Mouse (Mus musculus): ENCODE measurements around the gene Gm47289. TPM values are rescaled to one million over a fixed set of nuclear protein-coding genes. Genes with fewer than 3 reads are reported as not detected.

The Gm47289 gene
- total and polyA plus RNA-seq, 2 experiments from 2014 or later: not detected

- 84% methylated on average over 8 of the region's 8 CpGs for WGBS
- TF ChIP-seq CTCF (IDR thresholded peaks at IDR 0.05): no peak
- H3K9ac ChIP-seq (replicated peaks; ENCODE audit: low read length, poor library complexity, severe bottlenecking): no peak overlapping the region
- no peaks in the 10 kb centered on the region for H3K36me3 ChIP-seq (ENCODE audit: insufficient read depth, low read length)
- no peak overlapping the region for H3K4me2 ChIP-seq (ENCODE audit: low read depth, low read length, poor library complexity, severe bottlenecking)
- no peaks in the 10 kb centered on the region for H3K4me1 ChIP-seq (ENCODE audit: insufficient read depth, low read length)
- no peak overlapping the region for H3K4me3 ChIP-seq (ENCODE audit: low read depth, low read length)
- no peak for DNase-seq (ENCODE audit: low spot score)
- no peak for ATAC-seq (ENCODE audit: low FRiP score)
- peaks cover 12% of the 10 kb centered on the region; the same call in 1 of the 2 replicates for H3K27me3 ChIP-seq (ENCODE audit: insufficient read depth, low read length)
- H3K27ac ChIP-seq (ENCODE audit: low read depth, low read length): no peak overlapping the region
- H3K9me3 ChIP-seq (ENCODE audit: low read length): no peaks in the 10 kb centered on the region
These were observed 3.5 kb upstream of the Gm47289 start for GRCm38 (mm10) chr9:119155416-119155815.

GRCm38 (mm10) chr9:119155826-119156225 lies 3.1 kb upstream of the Gm47289 start:
- DNase-seq (ENCODE audit: low spot score) (no peak), ATAC-seq (ENCODE audit: low FRiP score) (no peak)
- Histone ChIP-seq H3K36me3 (ENCODE audit: insufficient read depth, low read length) (no peaks in the 10 kb centered on the region), H3K9ac (replicated peaks; ENCODE audit: low read length, poor library complexity, severe bottlenecking) (no peak overlapping the region), H3K9me3 (ENCODE audit: low read length) (no peaks in the 10 kb centered on the region), H3K4me3 (ENCODE audit: low read depth, low read length) (no peak overlapping the region), H3K27ac (ENCODE audit: low read depth, low read length) (no peak overlapping the region), H3K4me1 (ENCODE audit: insufficient read depth, low read length) (no peaks in the 10 kb centered on the region), H3K27me3 (ENCODE audit: insufficient read depth, low read length) (peaks cover 12% of the 10 kb centered on the region; the same call in 1 of the 2 replicates), H3K4me2 (ENCODE audit: low read depth, low read length, poor library complexity, severe bottlenecking) (0 out of 2 replicates have a peak overlapping the region, but pooled peaks have one; percentile 44)
- WGBS: 63% methylated on average over 7 of the region's 7 CpGs
- TF ChIP-seq CTCF (IDR thresholded peaks at IDR 0.05): no peak

GRCm38 (mm10) chr9:119156278-119157201 lies 2.4 kb upstream of the Gm47289 start, which contains the start of gene Acaa1b:
Acaa1b (minus strand) TSS chr9:119157093.
- under 1% methylated on average over 56 of the region's 65 CpGs for WGBS
- 0 out of 2 replicates have a peak within 1 kb of the TSS, but pooled peaks have one; percentile 19 for H3K9ac ChIP-seq (replicated peaks; ENCODE audit: low read length, poor library complexity, severe bottlenecking)
- H3K4me2 ChIP-seq (ENCODE audit: low read depth, low read length, poor library complexity, severe bottlenecking): peak within 1 kb of the TSS; percentile 44
- no peak within 1 kb of the TSS for H3K27ac ChIP-seq (ENCODE audit: low read depth, low read length)
- H3K27me3 ChIP-seq (ENCODE audit: insufficient read depth, low read length): peaks cover 12% of the 10 kb centered on the region; the same call in 1 of the 2 replicates
- no peaks in the 10 kb centered on the region for H3K4me1 ChIP-seq (ENCODE audit: insufficient read depth, low read length)
- no peaks in the 10 kb centered on the region for H3K36me3 ChIP-seq (ENCODE audit: insufficient read depth, low read length)
- peak within 1 kb of the TSS; percentile 44 for H3K4me3 ChIP-seq (ENCODE audit: low read depth, low read length)
- peak; percentile 78 for TF ChIP-seq CTCF (IDR thresholded peaks at IDR 0.05)
- DNase-seq (ENCODE audit: low spot score) (peak; percentile 87), ATAC-seq (ENCODE audit: low FRiP score) (peak; percentile 85)
- no peaks in the 10 kb centered on the region for H3K9me3 ChIP-seq (ENCODE audit: low read length)

GRCm38 (mm10) chr9:119160689-119161088 lies 1.7 kb downstream of the Gm47289 start:
- TF ChIP-seq CTCF (IDR thresholded peaks at IDR 0.05): no peak
- Histone ChIP-seq H3K9me3 (ENCODE audit: low read length) (no peaks in the 10 kb centered on the region), H3K4me2 (ENCODE audit: low read depth, low read length, poor library complexity, severe bottlenecking) (no peak overlapping the region), H3K27me3 (ENCODE audit: insufficient read depth, low read length) (peaks cover 5% of the 10 kb centered on the region; the same call in 1 of the 2 replicates), H3K4me1 (ENCODE audit: insufficient read depth, low read length) (no peaks in the 10 kb centered on the region), H3K4me3 (ENCODE audit: low read depth, low read length) (no peak overlapping the region), H3K9ac (replicated peaks; ENCODE audit: low read length, poor library complexity, severe bottlenecking) (no peak overlapping the region), H3K36me3 (ENCODE audit: insufficient read depth, low read length) (no peaks in the 10 kb centered on the region), H3K27ac (ENCODE audit: low read depth, low read length) (no peak overlapping the region)
- ATAC-seq (ENCODE audit: low FRiP score) (no peak), DNase-seq (ENCODE audit: low spot score) (no peak)
- 91% methylated on average over 3 of the region's 3 CpGs for WGBS

DNA sequence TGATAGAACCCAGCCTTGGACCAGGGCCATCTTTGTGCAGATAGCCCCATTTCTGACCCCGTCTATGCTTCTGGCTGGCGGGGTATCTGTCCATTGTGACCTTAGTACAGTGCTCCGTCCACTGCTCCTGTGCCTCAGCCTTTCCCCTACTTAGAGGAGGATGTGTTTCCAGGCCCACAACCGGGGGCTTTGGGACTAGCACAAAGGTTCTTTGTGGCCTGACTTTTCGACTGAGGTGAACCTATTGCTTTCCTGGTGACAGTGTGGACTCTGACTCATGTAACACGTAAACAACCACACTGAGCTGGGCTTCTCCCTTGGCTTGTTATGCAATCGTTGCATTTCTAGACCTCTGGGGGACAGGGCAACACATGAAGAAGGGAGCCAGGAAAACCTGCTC lies 5.8 kb downstream of the Gm47289 start:
- Histone ChIP-seq H3K36me3 (ENCODE audit: insufficient read depth, low read length) (no peaks in the 10 kb centered on the region), H3K27ac (ENCODE audit: low read depth, low read length) (no peak overlapping the region), H3K4me3 (ENCODE audit: low read depth, low read length) (no peak overlapping the region), H3K9ac (replicated peaks; ENCODE audit: low read length, poor library complexity, severe bottlenecking) (no peak overlapping the region), H3K4me1 (ENCODE audit: insufficient read depth, low read length) (no peaks in the 10 kb centered on the region), H3K9me3 (ENCODE audit: low read length) (no peaks in the 10 kb centered on the region), H3K27me3 (ENCODE audit: insufficient read depth, low read length) (no peaks in the 10 kb centered on the region), H3K4me2 (ENCODE audit: low read depth, low read length, poor library complexity, severe bottlenecking) (no peak overlapping the region)
- TF ChIP-seq CTCF (IDR thresholded peaks at IDR 0.05): no peak
- ATAC-seq (ENCODE audit: low FRiP score): no peak
- WGBS: 87% methylated on average over 7 of the region's 7 CpGs
- no peak for DNase-seq (ENCODE audit: low spot score)

DNA sequence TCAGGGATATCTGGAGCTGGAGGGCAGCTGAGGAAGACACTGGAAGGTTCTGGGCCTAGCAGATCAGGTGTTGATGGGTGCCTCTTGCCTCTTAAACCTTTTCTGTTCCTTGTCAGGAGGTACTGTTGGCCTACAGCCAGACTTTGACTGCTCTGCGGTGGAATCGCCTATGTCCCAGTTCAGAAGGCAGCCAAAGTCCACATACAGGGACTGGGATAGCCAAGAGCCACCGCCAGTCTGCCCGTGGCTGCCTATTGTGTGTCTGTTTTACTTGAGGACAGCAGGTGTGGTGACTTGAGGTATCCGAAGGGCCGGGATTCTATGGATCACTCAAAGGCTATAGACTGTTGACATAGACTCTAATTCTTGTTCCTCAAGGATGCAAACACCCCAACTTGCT lies 6.6 kb downstream of the Gm47289 start:
- DNase-seq (ENCODE audit: low spot score): no peak
- Histone ChIP-seq H3K4me3 (ENCODE audit: low read depth, low read length) (no peak overlapping the region), H3K4me1 (ENCODE audit: insufficient read depth, low read length) (no peaks in the 10 kb centered on the region), H3K4me2 (ENCODE audit: low read depth, low read length, poor library complexity, severe bottlenecking) (no peak overlapping the region), H3K27ac (ENCODE audit: low read depth, low read length) (no peak overlapping the region), H3K9ac (replicated peaks; ENCODE audit: low read length, poor library complexity, severe bottlenecking) (no peak overlapping the region), H3K27me3 (ENCODE audit: insufficient read depth, low read length) (no peaks in the 10 kb centered on the region), H3K9me3 (ENCODE audit: low read length) (no peaks in the 10 kb centered on the region), H3K36me3 (ENCODE audit: insufficient read depth, low read length) (no peaks in the 10 kb centered on the region)
- no peak for ATAC-seq (ENCODE audit: low FRiP score)
- 97% methylated on average over 6 of the region's 6 CpGs for WGBS
- no peak for TF ChIP-seq CTCF (IDR thresholded peaks at IDR 0.05)

Data from midbrain, postnatal 0 days (tissue).